Mouse (Mus musculus) midbrain, embryonic 11.5 days (tissue): ENCODE measurements around the gene Ccdc189. TPM values are rescaled to one million over a fixed set of nuclear protein-coding genes. Genes with fewer than 3 reads are reported as not detected.

Source experiments
- ATAC-seq: fragments of 200-750 bp; cut with Nextera tagmentation; 2 replicates; pipeline ENCODE4 v1.8.0; 2017; ENCODE audit warnings: moderate TSS enrichment, moderate library complexity; ENCODE audit not compliant: low FRiP score
- DNase-seq: peaks from one replicate; pipeline ENCODE4 v3.0.0; 2015; ENCODE audit warnings: low spot score; ENCODE audit errors: missing footprints
- H3K27ac ChIP-seq: fragments of 300-500 bp; sonication (generic); 2 replicates; pipeline ENCODE4 v1.5.1; 2014; ENCODE audit warnings: low read depth, low read length
- H3K27me3 ChIP-seq: fragments of 300-500 bp; sonication (generic); 2 replicates; pipeline ENCODE4 v1.6.1; 2014; ENCODE audit warnings: mild to moderate bottlenecking, low read length, moderate library complexity, mixed read lengths; ENCODE audit not compliant: control insufficient read depth, insufficient read depth
- H3K36me3 ChIP-seq: fragments of 300-500 bp; sonication (generic); 2 replicates; pipeline ENCODE4 v1.6.1; 2014; ENCODE audit warnings: mild to moderate bottlenecking, low read length, moderate library complexity, mixed read lengths; ENCODE audit not compliant: control insufficient read depth, insufficient read depth
- H3K4me1 ChIP-seq: fragments of 300-500 bp; sonication (generic); 2 replicates; pipeline ENCODE4 v1.6.1; 2014; ENCODE audit warnings: low read length; ENCODE audit not compliant: control insufficient read depth, insufficient read depth
- H3K4me2 ChIP-seq: fragments of 300-500 bp; sonication (generic); 2 replicates; pipeline ENCODE4 v1.6.1; 2014; ENCODE audit warnings: mild to moderate bottlenecking, moderate library complexity
- H3K4me3 ChIP-seq: fragments of 300-500 bp; sonication (generic); 2 replicates; pipeline ENCODE4 v1.5.1; 2014; ENCODE audit warnings: low read depth, low read length
- H3K9ac ChIP-seq: fragments of 300-500 bp; sonication (generic); 2 replicates; pipeline ENCODE4 v1.6.1; 2014; ENCODE audit warnings: low read length
- H3K9me3 ChIP-seq: fragments of 300-500 bp; sonication (generic); 2 replicates; pipeline ENCODE4 v1.6.1; 2016; ENCODE audit warnings: low read length; ENCODE audit not compliant: control insufficient read depth
- WGBS: fragments of 180-500 bp; shearing (Covaris S2); extraction: QIAGEN DNeasy Blood & Tissue Kit; methylation state at CpG from one replicate; pipeline ENCODE4 v1.1.7; 2014; 5-methylcytosine and 5-hydroxymethylcytosine counted together
- polyA plus RNA-seq: library from polyadenylated mRNA; unstranded; fragments of >200 nt; fragmentation: Nextera tagmentation; extraction: Ambion mirVana; gene quantifications from 2 replicates; pipeline ENCODE4 v1.2.1, GENCODE M21; 2014

Gene Ccdc189
- polyA plus RNA-seq, 1 experiment from 2014 or later: 15.8 TPM

DNA sequence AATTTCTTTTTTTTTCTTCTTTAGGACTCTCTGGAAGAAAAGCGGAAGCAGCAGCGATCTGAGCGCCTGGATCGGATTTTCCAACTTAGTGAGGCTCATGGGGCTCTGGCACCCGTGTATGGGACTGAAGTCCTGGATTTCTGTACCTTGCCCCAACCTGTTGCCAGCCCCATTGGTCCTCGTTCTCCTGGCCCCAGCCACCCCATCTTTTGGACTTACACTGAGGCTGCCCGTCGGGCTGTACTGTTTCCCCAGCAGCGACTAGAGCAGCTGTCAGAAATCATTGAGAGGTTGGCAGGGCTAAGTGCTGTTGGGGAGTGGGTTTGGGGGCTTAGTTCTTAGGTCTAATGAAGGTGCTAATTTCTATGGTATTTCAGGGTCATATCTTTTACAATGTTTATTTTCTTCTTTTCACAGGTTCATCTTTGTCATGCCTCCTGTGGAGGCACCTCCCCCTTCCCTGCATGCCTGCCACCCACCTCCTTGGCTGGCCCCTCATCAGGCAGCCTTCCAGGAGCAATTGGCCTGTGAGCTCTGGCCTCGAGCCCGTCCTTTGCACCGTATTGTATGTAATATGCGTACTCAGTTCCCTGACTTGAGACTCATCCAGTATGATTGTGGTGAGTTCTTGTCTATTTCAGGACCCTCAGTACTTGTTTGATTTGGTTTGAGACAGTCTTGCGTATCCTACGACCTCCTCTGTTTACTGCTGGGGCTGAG is 39.1 kb downstream of the Ccdc189 start:
- no peak for DNase-seq
- no peak overlapping the region for H3K9ac ChIP-seq
- no peaks in the 10 kb centered on the region for H3K27me3 ChIP-seq
- no peak overlapping the region for H3K4me3 ChIP-seq
- H3K9me3 ChIP-seq: no peaks in the 10 kb centered on the region
- ATAC-seq: no peak
- WGBS: 91% methylated on average over 15 of the region's 15 CpGs
- no peak overlapping the region for H3K4me2 ChIP-seq
- no peaks in the 10 kb centered on the region for H3K4me1 ChIP-seq
- peaks cover 33% of the 10 kb centered on the region for H3K36me3 ChIP-seq
- H3K27ac ChIP-seq: no peak overlapping the region

GRCm38 (mm10) chr7:127541671-127542070 is 46.7 kb downstream of the Ccdc189 start:
- Histone ChIP-seq H3K4me2 (no peak overlapping the region), H3K4me1 (no peaks in the 10 kb centered on the region), H3K27ac (no peak overlapping the region), H3K36me3 (peaks cover 66% of the 10 kb centered on the region), H3K27me3 (no peaks in the 10 kb centered on the region), H3K4me3 (no peak overlapping the region), H3K9me3 (no peaks in the 10 kb centered on the region), H3K9ac (no peak overlapping the region)
- 99% methylated on average over 3 of the region's 3 CpGs for WGBS
- ATAC-seq (no peak), DNase-seq (no peak)

Other genes with a start within 250 kb of the Ccdc189 start
- gene Zfp768, start 243.0 kb downstream of the Ccdc189 start, polyA plus RNA-seq: 5.8 and 7.5 TPM in 2 replicates
- 6.4 and 6.5 TPM in 2 replicates for gene Zfp747, start 212.5 kb downstream of the Ccdc189 start, polyA plus RNA-seq
- gene 9130019O22Rik, start 201.4 kb downstream of the Ccdc189 start, polyA plus RNA-seq: 6.1 and 6.5 TPM in 2 replicates
- 5.0 and 6.4 TPM in 2 replicates for gene E430018J23Rik, start 195.0 kb downstream of the Ccdc189 start, polyA plus RNA-seq
- gene Zfp764, start 181.8 kb downstream of the Ccdc189 start, polyA plus RNA-seq: 6.8 and 7.1 TPM in 2 replicates
- gene Zfp688, start 166.5 kb downstream of the Ccdc189 start, polyA plus RNA-seq: 32.7 and 34.5 TPM in 2 replicates
- gene Zfp689, start 139.4 kb downstream of the Ccdc189 start, polyA plus RNA-seq: 12.6 and 15.0 TPM in 2 replicates
- gene Prr14, start 129.0 kb downstream of the Ccdc189 start, polyA plus RNA-seq: 70.3 and 72.4 TPM in 2 replicates
- gene Fbrs, start 109.4 kb downstream of the Ccdc189 start, polyA plus RNA-seq: 9.8 and 10.7 TPM in 2 replicates
- 49.6 and 52.1 TPM in 2 replicates for gene Srcap, start 76.6 kb downstream of the Ccdc189 start, polyA plus RNA-seq
- 19.2 and 20.2 TPM in 2 replicates for gene Gm42715, start 69.0 kb downstream of the Ccdc189 start, polyA plus RNA-seq
- gene Tmem265, start 27.2 kb downstream of the Ccdc189 start, polyA plus RNA-seq: 4.0 and 8.4 TPM in 2 replicates
- gene Phkg2, start 15.3 kb downstream of the Ccdc189 start, polyA plus RNA-seq: 55.1 and 56.2 TPM in 2 replicates
- gene Rnf40, start 172 bp upstream of the Ccdc189 start, polyA plus RNA-seq: 36.5 and 39.2 TPM in 2 replicates
- 32.1 and 34.4 TPM in 2 replicates for gene Zfp629, start 27.2 kb upstream of the Ccdc189 start, polyA plus RNA-seq
- gene Bcl7c, start 120.3 kb upstream of the Ccdc189 start, polyA plus RNA-seq: 44.3 and 52.2 TPM in 2 replicates
- gene Ctf1, start 124.1 kb upstream of the Ccdc189 start, polyA plus RNA-seq: 4.0 and 4.6 TPM in 2 replicates
- 0.12 TPM in 1 of 2 replicates, not detected in the other for gene Ctf2, start 143.6 kb upstream of the Ccdc189 start, polyA plus RNA-seq
- 8.3 and 9.3 TPM in 2 replicates for gene Fbxl19, start 155.9 kb upstream of the Ccdc189 start, polyA plus RNA-seq
- gene Orai3, start 181.2 kb upstream of the Ccdc189 start, polyA plus RNA-seq: 6.1 and 6.3 TPM in 2 replicates
- 19.0 and 22.1 TPM in 2 replicates for gene Setd1a, start 188.1 kb upstream of the Ccdc189 start, polyA plus RNA-seq
- not detected in 2 replicates for gene Gm49388, start 197.0 kb upstream of the Ccdc189 start, polyA plus RNA-seq
- gene Hsd3b7, start 212.0 kb upstream of the Ccdc189 start, polyA plus RNA-seq: 7.9 and 8.2 TPM in 2 replicates
- gene Stx4a, start 235.7 kb upstream of the Ccdc189 start, polyA plus RNA-seq: 10.1 and 12.2 TPM in 2 replicates
- 6.9 and 8.4 TPM in 2 replicates for gene Stx1b, start 236.0 kb upstream of the Ccdc189 start, polyA plus RNA-seq